Mouse (Mus musculus): Measurements from ENCODE around the gene Crlf1. TPM values are rescaled to one million over a fixed set of nuclear protein-coding genes. Genes with fewer than 3 reads are reported as not detected.
A peak's percentile ranks its signal among the peaks of the same experiment; 100 is the strongest.

The Crlf1 gene
- total and polyA plus RNA-seq, 3 experiments = 3.8 to 26.6 TPM; not detected in 1

GRCm38 (mm10) chr8:70512253-70512903 is 19.4 kb downstream of the Crlf1 start:
- Histone ChIP-seq H3K9me3 (replicated peaks; ENCODE audit: insufficient read depth, low read length) (no peaks in the 10 kb centered on the region), H3K36me3 (ENCODE audit: control insufficient read depth in 1 of 2, insufficient read depth in 2 of 2, low read length in 2 of 2) (peaks cover 7 to 25% of the 10 kb centered on the region in 2 experiments), H3K27me3 (ENCODE audit: control insufficient read depth in 1 of 2, insufficient read depth in 2 of 2, low read length in 2 of 2) (no peaks in the 10 kb centered on the region), H3K9ac (ENCODE audit: control insufficient read depth, low read depth, low read length, poor library complexity, severe bottlenecking) (no peak overlapping the region), H3K4me3 (ENCODE audit: control insufficient read depth in 1 of 2, insufficient read depth in 1 of 2, low read depth in 2 of 2, low read length in 2 of 2) (no peak overlapping the region), H3K79me2 (ENCODE audit: control insufficient read depth, insufficient read depth, low read length, poor library complexity) (peaks cover 26% of the 10 kb centered on the region), H3K4me1 (ENCODE audit: control insufficient read depth in 1 of 2, insufficient read depth in 2 of 2, low read length in 2 of 2) (peaks cover 6 to 37% of the 10 kb centered on the region in 2 experiments), H3K27ac (ENCODE audit: control insufficient read depth, low read depth, low read length) (peak overlapping the region; percentile 82)
- TF ChIP-seq CTCF (IDR thresholded peaks at IDR 0.05 in 2 of 3, conservative IDR thresholded peaks at IDR 0.05 in 1 of 3; ENCODE audit: control insufficient read depth in 1 of 3, insufficient read depth in 1 of 3, low read depth in 2 of 3, low read length in 3 of 3, poor library complexity in 1 of 3, severe bottlenecking in 1 of 3) = no peak
- TF ChIP-seq MEF2A (IDR thresholded peaks at IDR 0.05; ENCODE audit: extremely low read depth, insufficient replicate concordance, low read depth, low read length, poor library complexity, severe bottlenecking) = no peak
- no peak for TF ChIP-seq RAD21 (IDR thresholded peaks at IDR 0.05; ENCODE audit: low read depth, low read length)
- TF ChIP-seq SIN3A (IDR thresholded peaks at IDR 0.05; ENCODE audit: low read length) = peak; percentile 73
- peak; percentile 74 for TF ChIP-seq GATA1 (IDR thresholded peaks at IDR 0.05; ENCODE audit: low read depth, low read length)
- peak; percentile 81 to 84 for TF ChIP-seq EP300 (IDR thresholded peaks at IDR 0.05; ENCODE audit: low read depth in 1 of 2, low read length in 2 of 2)
- TF ChIP-seq BHLHE40 (IDR thresholded peaks at IDR 0.05; ENCODE audit: borderline replicate concordance, low read depth, low read length) = peak; percentile 93
- no peak for TF ChIP-seq ZKSCAN1 (IDR thresholded peaks at IDR 0.05; ENCODE audit: low read depth, low read length)
- TF ChIP-seq KAT2A (conservative IDR thresholded peaks at IDR 0.05; ENCODE audit: low read depth, low read length) = no peak
- peak; percentile 76 for TF ChIP-seq ZNF384 (IDR thresholded peaks at IDR 0.05; ENCODE audit: low read depth, low read length)
- TF ChIP-seq CHD2 (IDR thresholded peaks at IDR 0.05; ENCODE audit: low read length) = no peak
- peak; percentile 93 for TF ChIP-seq MYC (IDR thresholded peaks at IDR 0.05; ENCODE audit: low read depth, low read length)
- peak; percentile 67 for TF ChIP-seq TCF12 (IDR thresholded peaks at IDR 0.05; ENCODE audit: low read depth, low read length)
- no peak for TF ChIP-seq USF2 (IDR thresholded peaks at IDR 0.05; ENCODE audit: borderline replicate concordance in 1 of 2, insufficient read depth in 1 of 2, low read depth in 1 of 2, low read length in 2 of 2)
- peak; percentile 86 for TF ChIP-seq TAL1 (IDR thresholded peaks at IDR 0.05; ENCODE audit: low read length)
- TF ChIP-seq USF1 (IDR thresholded peaks at IDR 0.05; ENCODE audit: low read depth, low read length) = peak; percentile 25; the same call in 1 of the 2 replicates
- TF ChIP-seq POLR2AphosphoS2 (IDR thresholded peaks at IDR 0.05; ENCODE audit: low read length) = no peak; the same call in 1 of the 2 replicates
- peak; percentile 94 for TF ChIP-seq MAX (IDR thresholded peaks at IDR 0.05; ENCODE audit: low read length)
- 0 out of 2 replicates have a peak, but pooled peaks have one; percentile 39 for TF ChIP-seq TBP (IDR thresholded peaks at IDR 0.05; ENCODE audit: low read depth, low read length)
- TF ChIP-seq SMC3 (IDR thresholded peaks at IDR 0.05; ENCODE audit: low read depth, low read length) = no peak
- no peak for TF ChIP-seq MAZ (IDR thresholded peaks at IDR 0.05; ENCODE audit: low read depth, low read length)
- no peak for TF ChIP-seq CHD1 (IDR thresholded peaks at IDR 0.05; ENCODE audit: low read depth, low read length)
- TF ChIP-seq POLR2A (IDR thresholded peaks at IDR 0.05; ENCODE audit: control insufficient read depth in 1 of 2, insufficient read depth in 1 of 2, low read depth in 1 of 2, low read length in 2 of 2, poor library complexity in 1 of 2) = no peak
- 0 out of 2 replicates have a peak, but pooled peaks have one; percentile 18 for TF ChIP-seq ELF1 (IDR thresholded peaks at IDR 0.05; ENCODE audit: low read depth, low read length)
- no peak for TF ChIP-seq MAFK (IDR thresholded peaks at IDR 0.05; ENCODE audit: borderline replicate concordance, low read depth, low read length)
- no peak for TF ChIP-seq ZC3H11A (IDR thresholded peaks at IDR 0.05; ENCODE audit: low read depth, low read length)
- no peak for TF ChIP-seq NELFE (IDR thresholded peaks at IDR 0.05; ENCODE audit: low read depth, low read length)
- peak; percentile 72 for TF ChIP-seq ETS1 (IDR thresholded peaks at IDR 0.05; ENCODE audit: low read depth, low read length)
- TF ChIP-seq HCFC1 (IDR thresholded peaks at IDR 0.05; ENCODE audit: low read depth, low read length) = no peak; the same call in 1 of the 2 replicates
- TF ChIP-seq MYB (IDR thresholded peaks at IDR 0.05; ENCODE audit: low read depth, low read length) = no peak
- TF ChIP-seq POLR2AphosphoS5 (IDR thresholded peaks at IDR 0.05; ENCODE audit: borderline replicate concordance, low read depth, low read length) = no peak
- TF ChIP-seq NRF1 (IDR thresholded peaks at IDR 0.05; ENCODE audit: insufficient read depth, low read depth, low read length, poor library complexity, severe bottlenecking) = no peak
- peak; percentile 88 for TF ChIP-seq MXI1 (IDR thresholded peaks at IDR 0.05; ENCODE audit: low read depth, low read length)
- TF ChIP-seq GABPA (IDR thresholded peaks at IDR 0.05; ENCODE audit: low read depth, low read length) = no peak
- peak; percentile 65; the same call in 1 of the 2 replicates for TF ChIP-seq RCOR1 (IDR thresholded peaks at IDR 0.05; ENCODE audit: low read depth, low read length)
- no peak for TF ChIP-seq ZMIZ1 (IDR thresholded peaks at IDR 0.05; ENCODE audit: low read depth, low read length)
- no peak for TF ChIP-seq JUND (IDR thresholded peaks at IDR 0.05; ENCODE audit: low read depth, low read length)
- DNase-seq (ENCODE audit: low read depth, low spot score) = peak; percentile 88

All from MEL (cell line).